Mouse (Mus musculus) brain, embryonic 14.5 days (tissue): Measurements from ENCODE around the gene Trappc12.

ENCODE experiments used
- CTCF ChIP-seq: fragments of 200-500 bp; IDR thresholded peaks from 2 replicates; pipeline ENCODE4 v1.5.1; 2012; ENCODE audit warnings: inconsistent platforms, mild to moderate bottlenecking, moderate library complexity, borderline replicate concordance; ENCODE audit not compliant: insufficient read depth, insufficient read length; ENCODE audit errors: extremely low read depth
- POLR2A ChIP-seq: fragments of 200-500 bp; IDR thresholded peaks from 2 replicates; pipeline ENCODE4 v1.6.1; 2012; ENCODE audit warnings: mild to moderate bottlenecking, inconsistent platforms, borderline replicate concordance; ENCODE audit not compliant: poor library complexity, insufficient read depth, insufficient read length, severe bottlenecking; ENCODE audit errors: extremely low read depth

DNA sequence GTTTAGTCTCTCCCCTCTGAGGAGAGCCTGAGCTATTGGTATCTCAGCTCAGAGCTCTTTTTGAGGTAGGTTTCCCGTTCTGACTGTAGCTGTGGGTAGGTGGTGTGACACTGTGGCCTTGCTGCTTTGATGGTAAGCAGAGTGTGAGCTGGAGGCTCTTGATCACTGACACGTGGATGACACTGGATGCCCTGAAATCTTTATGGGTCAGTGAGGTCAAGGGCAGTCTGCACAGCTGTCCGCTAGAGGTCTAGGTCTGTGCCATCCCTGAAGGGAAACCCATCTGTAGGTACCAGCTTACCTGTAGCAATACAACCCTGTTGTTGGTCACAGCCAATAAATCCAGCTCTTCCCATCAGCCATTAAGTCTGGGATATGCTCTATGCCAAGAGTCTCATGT lies 64.5 kb downstream of the Trappc12 start:
- no peak for TF ChIP-seq CTCF
- no peak for TF ChIP-seq POLR2A
